Mouse (Mus musculus) layer of hippocampus, adult 2 months (tissue): ENCODE measurements around the gene Rab11b. TPM values are rescaled to one million over a fixed set of nuclear protein-coding genes. Genes with fewer than 3 reads are reported as not detected.

Source experiments
- DNase-seq, 2 experiments: peaks; one replicate each; pipeline ENCODE4 v3.0.0; 2022; ENCODE audit warnings: low spot score in 2 of 2
- H3K27ac ChIP-seq: fragments of 200-600 bp; 2 replicates; pipeline ENCODE4 v1.8.1; 2022
- H3K4me3 ChIP-seq: fragments of 200-600 bp; 2 replicates; pipeline ENCODE4 v1.8.1; 2022; ENCODE audit warnings: mild to moderate bottlenecking
- CTCF ChIP-seq: fragments of 200-600 bp; conservative IDR thresholded peaks from 2 replicates; pipeline ENCODE4 v1.8.1; 2022; ENCODE audit warnings: antibody characterized with exemption, mild to moderate bottlenecking, moderate library complexity
- total RNA-seq, 2 experiments: library from RNA; stranded (reverse); gene quantifications; 2 replicates each; pipeline ENCODE4 v1.2.3; 2021

Rab11b gene
- total RNA-seq, 2 experiments from 2014 or later: 306 to 322 TPM

GRCm38 (mm10) chr17:33719736-33720378 is 40.5 kb downstream of the Rab11b start:
- no peak for DNase-seq
- TF ChIP-seq CTCF: no peak
- H3K27ac ChIP-seq: no peak overlapping the region
- H3K4me3 ChIP-seq: no peak overlapping the region

DNA sequence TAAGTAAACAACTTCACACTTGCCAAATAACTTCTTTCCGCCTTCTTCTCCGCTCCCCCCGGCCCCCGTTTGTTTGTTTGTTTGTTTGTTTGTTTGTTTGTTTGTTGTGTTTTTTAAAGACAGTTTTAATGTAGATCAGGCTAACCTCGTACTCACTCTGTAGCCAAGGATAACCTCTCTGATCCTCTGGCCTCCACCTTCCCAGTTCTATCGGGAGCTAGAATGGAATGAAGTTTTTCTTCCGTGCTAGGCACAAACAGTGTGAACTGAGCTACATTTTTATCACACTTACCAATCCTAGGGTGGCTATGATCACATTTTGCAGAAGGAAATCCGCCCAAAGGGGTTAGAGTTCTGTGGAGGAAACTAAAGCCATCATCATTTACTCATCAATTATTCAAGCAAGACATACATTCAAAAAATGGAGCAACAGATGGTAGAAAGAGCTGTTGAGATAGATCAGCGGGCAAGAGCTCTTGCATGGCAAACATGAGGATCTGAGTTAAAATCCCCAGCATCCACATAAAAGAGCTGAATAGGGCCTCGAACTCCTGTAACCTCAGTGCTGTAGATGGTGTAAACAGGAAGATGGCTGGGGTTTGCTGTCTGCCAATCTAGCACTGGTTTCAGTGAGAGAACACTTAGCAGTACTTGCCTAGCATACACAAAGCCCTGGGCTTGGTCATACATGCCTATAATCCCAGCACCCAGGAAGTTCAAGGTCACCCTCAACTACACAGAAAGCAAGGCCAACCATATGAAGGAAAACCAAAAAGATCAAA is 41.2 kb downstream of the Rab11b start:
- H3K27ac ChIP-seq: no peak overlapping the region
- peak overlapping the region; percentile 97 for H3K4me3 ChIP-seq
- DNase-seq: no peak
- TF ChIP-seq CTCF: no peak

GRCm38 (mm10) chr17:33718384-33718881 is 41.9 kb downstream of the Rab11b start, which contains the start of gene March2:
TSS of gene March2 (minus strand) at chr17:33718670.
- peak within 1 kb of the TSS; percentile 97 for H3K4me3 ChIP-seq
- TF ChIP-seq CTCF: no peak
- peak within 1 kb of the TSS; percentile 88 for H3K27ac ChIP-seq
- DNase-seq: peak; percentile 97

- no peak for DNase-seq
- no peak for TF ChIP-seq CTCF
- Histone ChIP-seq H3K27ac (peak overlapping the region; percentile 88), H3K4me3 (peak overlapping the region; percentile 97)
These were observed 42.3 kb downstream of the Rab11b start for GRCm38 (mm10) chr17:33717982-33718381.

GRCm38 (mm10) chr17:33717246-33717645 is 43.1 kb downstream of the Rab11b start:
- H3K27ac ChIP-seq: no peak overlapping the region
- no peak for TF ChIP-seq CTCF
- H3K4me3 ChIP-seq: no peak overlapping the region
- DNase-seq: no peak

GRCm38 (mm10) chr17:33714779-33715178 is 45.6 kb downstream of the Rab11b start:
- TF ChIP-seq CTCF: no peak
- DNase-seq: no peak
- H3K4me3 ChIP-seq: no peak overlapping the region
- no peak overlapping the region for H3K27ac ChIP-seq

- Histone ChIP-seq H3K4me3 (no peak overlapping the region), H3K27ac (no peak overlapping the region)
- DNase-seq: no peak
- TF ChIP-seq CTCF: no peak
These were observed 47.1 kb downstream of the Rab11b start for GRCm38 (mm10) chr17:33713271-33713670.

- no peak for DNase-seq
- Histone ChIP-seq H3K4me3 (no peak overlapping the region), H3K27ac (no peak overlapping the region)
- no peak for TF ChIP-seq CTCF
These were observed 50.5 kb downstream of the Rab11b start for GRCm38 (mm10) chr17:33709834-33710233.

- H3K4me3 ChIP-seq: no peak overlapping the region
- TF ChIP-seq CTCF: no peak
- no peak for DNase-seq
These were observed 57.2 kb downstream of the Rab11b start for GRCm38 (mm10) chr17:33703091-33703490.

DNA sequence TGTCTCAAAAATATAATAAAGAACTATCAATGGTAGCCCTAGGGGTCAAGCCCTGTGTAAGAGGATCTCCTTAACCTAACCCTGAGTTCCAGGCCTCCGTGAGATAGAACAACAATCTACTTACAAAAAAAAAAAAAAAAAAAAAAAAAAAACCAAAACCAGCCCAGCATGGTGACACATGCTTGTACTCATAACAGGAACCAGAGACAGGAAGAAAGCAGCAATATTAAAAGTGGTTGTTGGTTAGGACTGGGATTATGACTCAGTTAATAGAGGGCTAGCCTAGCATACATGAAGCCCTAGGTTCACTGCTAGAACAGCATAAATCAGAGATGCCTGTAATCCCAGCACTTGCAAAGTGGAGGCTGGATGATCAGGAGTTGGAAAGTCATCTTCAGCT is 58.2 kb downstream of the Rab11b start:
- H3K27ac ChIP-seq: no peak overlapping the region
- no peak for TF ChIP-seq CTCF
- no peak overlapping the region for H3K4me3 ChIP-seq
- DNase-seq: no peak

More at GRCm38 (mm10) chr17:33703091-33703490, 57.2 kb downstream of the Rab11b start:
- no peak overlapping the region for H3K27ac ChIP-seq

DNA sequence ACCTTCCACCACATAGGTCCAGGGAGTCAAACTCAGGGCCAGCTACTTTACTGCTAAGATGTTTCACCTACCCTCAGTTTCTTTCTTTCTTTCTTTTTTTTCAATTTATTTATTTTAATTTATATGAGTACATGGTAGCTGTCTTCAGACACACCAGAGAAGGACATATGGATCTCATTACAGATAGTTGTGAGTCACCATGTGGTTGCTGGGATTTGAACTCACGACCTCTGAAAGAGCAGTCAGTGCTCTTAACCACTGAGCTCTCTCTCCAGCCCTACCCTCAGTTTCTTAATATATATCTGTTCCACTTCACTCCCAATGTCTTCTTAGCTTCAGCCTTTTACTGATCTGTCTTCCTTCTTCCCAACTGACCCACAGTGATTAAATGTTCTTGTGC is 64.9 kb downstream of the Rab11b start:
- TF ChIP-seq CTCF: no peak
- H3K27ac ChIP-seq: no peak overlapping the region
- no peak for DNase-seq
- H3K4me3 ChIP-seq: no peak overlapping the region

Other genes starting within 250 kb of the Rab11b start
- 10 to 100 TPM; 34.3 to 35.4 TPM for gene Adamts10, start 236.3 kb downstream of the Rab11b start, total RNA-seq
- gene Myo1f, start 204.8 kb downstream of the Rab11b start, total RNA-seq: 1 to 10 TPM; 1.3 to 1.5 TPM
- 10 to 100 TPM; 50.1 to 51.3 TPM for gene Zfp414, start 131.4 kb downstream of the Rab11b start, total RNA-seq
- gene Pram1, start 122.5 kb downstream of the Rab11b start, total RNA-seq: under 1 TPM; 0.51 to 0.59 TPM
- 100 to 1,000 TPM; 164 to 178 TPM for gene Hnrnpm, start 73.7 kb downstream of the Rab11b start, total RNA-seq
- gene March2, start 41.9 kb downstream of the Rab11b start, total RNA-seq: 10 to 100 TPM; 84.7 to 86.1 TPM
- gene Angptl4, start 21.3 kb upstream of the Rab11b start, total RNA-seq: 1 to 10 TPM; 4.1 to 4.2 TPM
- 10 to 100 TPM; 35.2 to 40.6 TPM for gene Kank3, start 50.0 kb upstream of the Rab11b start, total RNA-seq
- gene Rps28, start 64.0 kb upstream of the Rab11b start, total RNA-seq: 100 to 1,000 TPM; 723 to 770 TPM
- 100 to 1,000 TPM; 207 to 208 TPM for gene Ndufa7, start 64.0 kb upstream of the Rab11b start, total RNA-seq
- gene Cd320, start 82.6 kb upstream of the Rab11b start, total RNA-seq: 10 to 100 TPM; 22.6 to 25.0 TPM
- not detected for gene Gm7029, start 113.3 kb upstream of the Rab11b start, total RNA-seq
- gene Kifc1, start 130.1 kb upstream of the Rab11b start, total RNA-seq: 1 to 10 TPM; 1.8 to 3.0 TPM
- under 1 TPM; 0.61 to 0.64 TPM for gene Platr17, start 144.6 kb upstream of the Rab11b start, total RNA-seq
- gene Daxx, start 148.9 kb upstream of the Rab11b start, total RNA-seq: 10 to 100 TPM; 26.1 to 32.9 TPM
- gene Tapbp, start 155.4 kb upstream of the Rab11b start, total RNA-seq: 10 to 100 TPM; 30.2 to 40.1 TPM
- 10 to 100 TPM; 31.4 to 31.8 TPM for gene Zbtb22, start 155.4 kb upstream of the Rab11b start, total RNA-seq
- 10 to 100 TPM; 68.9 to 76.4 TPM for gene Rgl2, start 169.0 kb upstream of the Rab11b start, total RNA-seq
- 10 to 100 TPM; 86.5 to 97.4 TPM for gene Pfdn6, start 179.8 kb upstream of the Rab11b start, total RNA-seq
- 10 to 100 TPM; 14.5 to 18.9 TPM for gene Wdr46, start 180.1 kb upstream of the Rab11b start, total RNA-seq
- gene B3galt4, start 191.0 kb upstream of the Rab11b start, total RNA-seq: 1 to 10 TPM; 6.3 TPM
- gene Vps52, start 195.3 kb upstream of the Rab11b start, total RNA-seq: 10 to 100 TPM; 84.3 to 92.5 TPM
- gene Rps18, start 195.5 kb upstream of the Rab11b start, total RNA-seq: 100 to 1,000 TPM; 310 to 336 TPM
- gene H2-K1, start 239.8 kb upstream of the Rab11b start, total RNA-seq: 10 to 100 TPM; 20.7 to 22.5 TPM